In genomic region chr3:122391816-122392215, GRCm38 (mm10) we compare ENCODE assay signal across 20 mouse cellular contexts.
DNase-seq lines count a peak whose midpoint lies in the region; ATAC-seq and TF ChIP-seq lines count a peak whose summit lies in the region.
"Had no signal": no experiment of that assay in that cellular context is flagged by ENCODE, and none has a peak within 500 bp of the region (broad histone marks: within the 10 kb centered on the region; RNA-seq: fewer than 3 reads in every experiment).

No protein-coding gene starts in this region.

- TF ChIP-seq POLR2A in lung, adult 2 months (IDR thresholded peaks at IDR 0.05; ENCODE audit: borderline replicate concordance, extremely low read depth, low read depth, low read length): no peak

- DNase-seq in lung, adult 18-20 months: peak; percentile 32 to 62
- no peak for DNase-seq in lung, adult 2 months
- peak; percentile 68 for DNase-seq in 3T3-L1 (ENCODE audit: low read depth, low spot score)
- peak; percentile 8 for DNase-seq in ES-CJ7 (ENCODE audit: low read depth, low spot score)
- DNase-seq in thymus, postnatal 10 days (ENCODE audit: low spot score in 2 of 2): no peak
- DNase-seq: adrenal gland, adult 8-10 months; cerebellum, adult 11-12 months; cerebellum, postnatal 36 days; gastrocnemius, postnatal 10 days; heart, adult 2 months; kidney, adult 18-20 months; kidney, postnatal 36 days; liver; liver, postnatal 0 days; right cerebral cortex, postnatal 25 days had no signal

- WGBS in lung, adult 2 months: 45% methylated on average over 12 of the region's 12 CpGs

- H3K4me3 ChIP-seq in lung, adult 2 months (replicated peaks; ENCODE audit: extremely low read depth, low read depth, low read length): no peak overlapping the region
- H3K4me3 ChIP-seq: forebrain, embryonic 15.5 days; heart, adult 2 months; heart, embryonic 15.5 days; neural tube, embryonic 13.5 days had no signal

- no peak for TF ChIP-seq CTCF in lung, adult 2 months (IDR thresholded peaks at IDR 0.05; ENCODE audit: insufficient read depth, low read length)

- peak; percentile 45 for ATAC-seq in megakaryocyte progenitor cell, adult 5-6 weeks (replicated peaks; ENCODE audit: poor library complexity)
- ATAC-seq in erythroblast, adult 5-6 weeks (replicated peaks; ENCODE audit: low FRiP score, poor library complexity, severe bottlenecking): no peak
- ATAC-seq: forebrain, embryonic 15.5 days; liver, postnatal 0 days had no signal

- H3K4me1 ChIP-seq in lung, adult 2 months (ENCODE audit: control insufficient read depth, insufficient read depth, low read length): no peaks in the 10 kb centered on the region; the same call in 1 of the 2 replicates
- H3K4me1 ChIP-seq: forebrain, embryonic 15.5 days; heart, embryonic 15.5 days; neural tube, embryonic 13.5 days had no signal

Comparison
In these comparisons a context has a peak if more than half of its experiments do, and no peak if none do; other contexts are left out.
1. DNase-seq: peak in lung, adult 18-20 months (2 of 2), 3T3-L1 (single experiment) and ES-CJ7 (single experiment); none in lung, adult 2 months (single experiment) and thymus, postnatal 10 days (0 of 2).